ENCODE assay signal across 16 mouse cellular contexts in the genomic region with DNA sequence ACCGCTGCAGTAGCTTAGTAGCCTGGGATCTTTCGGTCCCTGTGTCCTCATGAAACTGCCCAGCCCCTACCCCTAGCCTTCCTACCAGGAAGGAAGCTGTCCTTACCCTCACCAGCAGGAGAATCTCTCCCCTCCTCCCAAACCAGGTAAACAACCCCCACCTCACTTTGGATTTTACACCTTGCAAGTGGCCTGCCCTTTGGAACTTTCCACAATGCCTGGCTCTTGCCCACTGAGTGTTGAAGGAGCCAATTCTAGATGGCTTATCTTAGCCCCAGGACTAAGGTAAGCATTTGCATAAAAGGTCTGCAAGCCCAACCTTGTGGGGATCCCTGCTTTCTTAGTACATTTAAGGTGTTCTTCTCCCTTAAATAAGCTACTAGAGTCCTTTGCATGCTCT. TPM values are rescaled to one million over a fixed set of nuclear protein-coding genes. Genes with fewer than 3 reads are reported as not detected.
DNase-seq lines count a peak whose midpoint lies in the region; ATAC-seq and TF ChIP-seq lines count a peak whose summit lies in the region.
"Had no signal": no experiment of that assay in that cellular context is flagged by ENCODE, and none has a peak within 500 bp of the region (broad histone marks: within the 10 kb centered on the region; RNA-seq: fewer than 3 reads in every experiment).

No protein-coding gene starts in this region.

- no peak for DNase-seq in liver, embryonic 14.5 days (ENCODE audit: low read depth in 3 of 3, low spot score in 3 of 3)
- no peak for DNase-seq in liver
- DNase-seq in kidney, adult 11 months: peak; percentile 71
- no peak for DNase-seq in kidney, postnatal 0 days (ENCODE audit: low spot score)
- DNase-seq in left cerebral cortex, postnatal 4 days: no peak
- no peak for DNase-seq in heart, adult 8-10 months (ENCODE audit: low spot score)
- DNase-seq in urinary bladder, postnatal 36 days (ENCODE audit: low spot score in 2 of 2): no peak
- DNase-seq: cerebellum, adult 9-10 months; heart, adult 18-20 months; layer of hippocampus, adult 9-11 months had no signal

- peaks cover 0 to 7% of the 10 kb centered on the region in 2 experiments; a peak in 1 of 4 replicates for H3K4me1 ChIP-seq in liver, embryonic 14.5 days (replicated peaks; ENCODE audit: control insufficient read depth in 2 of 2, insufficient read depth in 2 of 2, low read length in 1 of 2)
- no peaks in the 10 kb centered on the region; the same call in 1 of the 2 replicates for H3K4me1 ChIP-seq in kidney, postnatal 0 days (replicated peaks; ENCODE audit: insufficient read depth, low read length)
- H3K4me1 ChIP-seq in small intestine, adult 2 months (ENCODE audit: control insufficient read depth, insufficient read depth, insufficient read length, low read length): peaks cover 30% of the 10 kb centered on the region; the same call in 1 of the 2 replicates

- no peak for TF ChIP-seq POLR2A in small intestine, adult 2 months (IDR thresholded peaks at IDR 0.05; ENCODE audit: low read depth, low read length)

- no peak overlapping the region for H3K27ac ChIP-seq in liver, embryonic 14.5 days
- H3K27ac ChIP-seq in kidney, postnatal 0 days: peak overlapping the region; percentile 87
- H3K27ac ChIP-seq in small intestine, adult 2 months (ENCODE audit: insufficient read depth, low read depth, low read length): peak overlapping the region; percentile 86
- H3K27ac ChIP-seq: forebrain, embryonic 10.5 days; midbrain, embryonic 10.5 days had no signal

- peak overlapping the region; percentile 53; the same call in 1 of the 2 replicates for H3K4me2 ChIP-seq in liver, embryonic 14.5 days (ENCODE audit: low read depth)
- H3K4me2 ChIP-seq in kidney, postnatal 0 days (ENCODE audit: low read length): peak overlapping the region; percentile 53

- H3K9ac ChIP-seq in liver, embryonic 14.5 days (replicated peaks): no peak overlapping the region
- peak overlapping the region; percentile 37; the same call in 1 of the 2 replicates for H3K9ac ChIP-seq in kidney, postnatal 0 days (ENCODE audit: low read depth, low read length)

- TF ChIP-seq EP300 in liver, embryonic 14.5 days (IDR thresholded peaks at IDR 0.05; ENCODE audit: low read depth): no peak

- H3K4me3 ChIP-seq in liver, embryonic 14.5 days (ENCODE audit: insufficient read depth in 1 of 2, low read depth in 2 of 2, low read length in 2 of 2): no peak overlapping the region
- H3K4me3 ChIP-seq in kidney, postnatal 0 days (replicated peaks; ENCODE audit: low read depth, low read length): peak overlapping the region; percentile 50
- peak overlapping the region; percentile 92 for H3K4me3 ChIP-seq in small intestine, adult 2 months (ENCODE audit: low read depth, low read length)

- WGBS in liver, embryonic 14.5 days (ENCODE audit: insufficient replicate concordance): 54% methylated on average over 2 of the region's 2 CpGs
- WGBS in kidney, postnatal 0 days: 76% methylated on average over 2 of the region's 2 CpGs
- 39% methylated on average over 2 of the region's 2 CpGs for WGBS in small intestine, adult 2 months

- peaks cover 20% of the 10 kb centered on the region for H3K27me3 ChIP-seq in liver, embryonic 14.5 days (ENCODE audit: control insufficient read depth, insufficient read depth, low read length)
- H3K27me3 ChIP-seq in kidney, postnatal 0 days (ENCODE audit: insufficient read depth, low read length): peaks cover 12% of the 10 kb centered on the region; the same call in 1 of the 2 replicates
- H3K27me3 ChIP-seq in small intestine, adult 2 months (ENCODE audit: control insufficient read depth, insufficient read depth, low read length): no peaks in the 10 kb centered on the region

- no peaks in the 10 kb centered on the region for H3K9me3 ChIP-seq in liver, embryonic 14.5 days (ENCODE audit: control insufficient read depth, low read length)
- H3K9me3 ChIP-seq in kidney, postnatal 0 days (replicated peaks; ENCODE audit: low read length): no peaks in the 10 kb centered on the region
- H3K9me3 ChIP-seq: forebrain, embryonic 10.5 days; midbrain, embryonic 10.5 days had no signal

- intact Hi-C loops in left cerebral cortex, postnatal 4 days (cut with DNase I): no loop called here

- no peak for TF ChIP-seq CTCF in liver, embryonic 14.5 days (IDR thresholded peaks at IDR 0.05; ENCODE audit: low read depth)
- no peak for TF ChIP-seq CTCF in kidney, postnatal 0 days (IDR thresholded peaks at IDR 0.05; ENCODE audit: low read depth)
- no peak for TF ChIP-seq CTCF in small intestine, adult 2 months (IDR thresholded peaks at IDR 0.05; ENCODE audit: extremely low read depth, insufficient read length, insufficient replicate concordance, low read depth, low read length)

- no peaks in the 10 kb centered on the region for H3K36me3 ChIP-seq in liver, embryonic 14.5 days (replicated peaks; ENCODE audit: control insufficient read depth, insufficient read depth, low read depth)
- H3K36me3 ChIP-seq in kidney, postnatal 0 days (ENCODE audit: insufficient read depth, low read length): no peaks in the 10 kb centered on the region
- H3K36me3 ChIP-seq in small intestine, adult 2 months (ENCODE audit: control insufficient read depth, insufficient read depth, low read length): peaks cover under 1% of the 10 kb centered on the region
- H3K36me3 ChIP-seq: forebrain, embryonic 10.5 days; midbrain, embryonic 10.5 days had no signal

- no peak for ATAC-seq in liver, embryonic 14.5 days (ENCODE audit: insufficient read depth)
- no peak for ATAC-seq in kidney, postnatal 0 days (replicated peaks; ENCODE audit: low FRiP score, low read depth)
- ATAC-seq: CD4-positive, CD25-positive, alpha-beta regulatory T cell, adult 4 months had no signal

RNA-seq across cellular contexts. Expression of gene Tmprss2, which starts 1.3 kb away (rescaled TPM):
- 2.4 and 2.9 TPM in 2 replicates for polyA plus RNA-seq in liver, embryonic 14.5 days (2012; rRNA removed)
- polyA plus RNA-seq in liver, embryonic 14.5 days (2014; fragmentation: Nextera tagmentation; extraction: Ambion mirVana): 3.4 and 3.9 TPM in 2 replicates
- 79.1 and 91.6 TPM in 2 replicates for polyA plus RNA-seq in kidney, postnatal 0 days (2015; fragmentation: Nextera tagmentation; extraction: Ambion mirVana)
- 39.8 and 71.1 TPM in 2 replicates for polyA plus RNA-seq in small intestine, adult 2 months (2012; rRNA removed)
- total RNA-seq in left cerebral cortex, postnatal 4 days (2021): not detected
- total RNA-seq in heart, adult 8-10 months (2022): not detected
- total RNA-seq: hematopoietic stem cell, adult 5-6 weeks; left cerebral cortex, postnatal 25 days had no signal
- polyA plus RNA-seq: CD4-positive, CD25-positive, alpha-beta regulatory T cell, adult 4 months had no signal

Comparison
In these comparisons a context has a peak if more than half of its experiments do, and no peak if none do; other contexts are left out.
1. H3K4me3 ChIP-seq: peak in kidney, postnatal 0 days (single experiment) and small intestine, adult 2 months (single experiment); none in liver, embryonic 14.5 days (0 of 2).